Mouse (Mus musculus): ENCODE data around the gene Fndc5.
A peak's percentile ranks its signal among the peaks of the same experiment; 100 is the strongest.

Fndc5 gene

GRCm38 (mm10) chr4:129124652-129125146, 12.1 kb upstream of the Fndc5 start:
- DNase-seq, result peak; percentile 85 to 92

- DNase-seq, result peak; percentile 89 to 92
Measured at GRCm38 (mm10) chr4:129125736-129126451, 10.9 kb upstream of the Fndc5 start.

GRCm38 (mm10) chr4:129128582-129129338, 8.0 kb upstream of the Fndc5 start:
- DNase-seq, result no peak

GRCm38 (mm10) chr4:129129387-129129786, 7.4 kb upstream of the Fndc5 start:
- DNase-seq, result no peak

- DNase-seq, result peak; percentile 78 to 87
Measured at GRCm38 (mm10) chr4:129130149-129130548, 6.7 kb upstream of the Fndc5 start.

- DNase-seq, result no peak
Measured at GRCm38 (mm10) chr4:129130755-129131303, 6.0 kb upstream of the Fndc5 start.

GRCm38 (mm10) chr4:129134799-129135585, 1.8 kb upstream of the Fndc5 start:
- DNase-seq, result peak; percentile 95 to 97

GRCm38 (mm10) chr4:129135637-129136036, 1.2 kb upstream of the Fndc5 start:
- DNase-seq, result peak in 1 of 2 experiments; percentile 22

- DNase-seq, result no peak
Measured at GRCm38 (mm10) chr4:129136189-129136578, 615 bp upstream of the Fndc5 start.

- peak in 1 of 2 experiments; percentile 37 for DNase-seq
Measured at GRCm38 (mm10) chr4:129137392-129138321, 858 bp downstream of the Fndc5 start.

- DNase-seq, result peak in 1 of 2 experiments; percentile 18
Measured at GRCm38 (mm10) chr4:129139642-129140041, 2.8 kb downstream of the Fndc5 start.

- peak in 1 of 2 experiments; percentile 7 for DNase-seq
Measured at GRCm38 (mm10) chr4:129140808-129141207, 4.0 kb downstream of the Fndc5 start.

- DNase-seq, result peak; percentile 82 to 86
Measured at GRCm38 (mm10) chr4:129141560-129142438, 5.0 kb downstream of the Fndc5 start.

- peak; percentile 61 to 67 for DNase-seq
Measured at GRCm38 (mm10) chr4:129142439-129143045, 5.7 kb downstream of the Fndc5 start.

- peak in 1 of 2 experiments; percentile 44 for DNase-seq
Measured at GRCm38 (mm10) chr4:129143509-129143908, 6.7 kb downstream of the Fndc5 start.

- DNase-seq, result peak; percentile 96
Measured at GRCm38 (mm10) chr4:129144401-129145367, 7.9 kb downstream of the Fndc5 start.

- DNase-seq, result peak; percentile 23 to 56
Measured at GRCm38 (mm10) chr4:129145411-129145810, 8.6 kb downstream of the Fndc5 start.

GRCm38 (mm10) chr4:129145943-129146342, 9.1 kb downstream of the Fndc5 start:
- DNase-seq, result peak in 1 of 2 experiments; percentile 15

- DNase-seq, result peak in 1 of 2 experiments; percentile 9
Measured at GRCm38 (mm10) chr4:129146392-129146791, 9.6 kb downstream of the Fndc5 start.

All from cerebellum, postnatal 10 days (tissue).